Mouse (Mus musculus) ES-Bruce4 (cell line): ENCODE measurements around the gene Ost4.

Experiments used
- CTCF ChIP-seq: IDR thresholded peaks from one replicate; pipeline ENCODE4 v1.8.1; 2011; ENCODE audit warnings: low read depth, low read length
- EP300 ChIP-seq: IDR thresholded peaks from 2 replicates; pipeline ENCODE4 v1.6.1; 2011; ENCODE audit warnings: low read depth, low read length; ENCODE audit not compliant: insufficient read depth
- POLR2A ChIP-seq: IDR thresholded peaks from one replicate; pipeline ENCODE4 v1.8.1; 2011; ENCODE audit warnings: low read length; ENCODE audit not compliant: insufficient read depth

- TF ChIP-seq POLR2A (no peak), EP300 (no peak), CTCF (no peak)
These were observed 5.7 kb upstream of the Ost4 start, which contains the start of gene Emilin1 for GRCm38 (mm10) chr5:30913060-30913841.
